Mouse (Mus musculus): ENCODE data around the gene Ryr2.

Gene Ryr2

DNA sequence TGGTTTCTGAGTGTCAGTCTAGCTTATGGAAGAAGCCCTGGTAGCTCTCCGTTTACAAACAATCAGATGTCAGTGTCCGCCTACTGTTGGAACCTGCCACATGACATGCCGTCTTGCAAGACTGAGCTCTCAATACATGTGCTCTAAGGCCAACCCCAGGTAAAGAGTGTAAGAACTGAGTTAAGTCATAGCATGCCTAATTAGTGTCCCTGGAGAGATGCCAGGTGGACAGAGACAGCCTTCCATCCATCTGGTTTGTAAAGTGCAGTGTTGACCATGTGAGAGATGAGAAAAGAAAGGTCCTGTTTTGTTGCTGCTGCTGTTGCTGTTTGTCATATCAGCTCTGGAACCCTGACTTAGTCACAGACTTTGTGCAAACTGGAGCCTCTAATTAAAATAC lies 178.0 kb downstream of the Ryr2 start:
- DNase-seq, result no peak

DNA sequence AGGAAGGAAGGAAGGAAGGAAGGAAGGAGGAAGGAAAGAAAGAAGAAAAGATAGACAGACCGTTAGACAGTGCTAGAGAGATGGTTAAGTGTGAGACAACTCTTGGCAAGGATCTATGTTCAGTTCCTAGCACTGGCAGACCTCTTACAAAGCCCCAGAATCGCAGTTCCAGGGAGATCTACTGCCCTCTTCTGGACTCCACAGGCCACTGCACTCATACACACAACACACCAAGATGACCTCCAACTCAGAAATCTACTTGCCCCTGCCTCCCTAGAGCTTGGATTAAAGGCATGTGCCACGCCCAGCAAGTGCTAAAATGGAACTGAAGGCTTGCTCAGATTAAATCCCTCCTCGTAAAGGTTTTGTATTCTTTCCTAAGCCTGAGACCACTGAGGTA lies 179.0 kb downstream of the Ryr2 start:
- no peak for DNase-seq

DNA sequence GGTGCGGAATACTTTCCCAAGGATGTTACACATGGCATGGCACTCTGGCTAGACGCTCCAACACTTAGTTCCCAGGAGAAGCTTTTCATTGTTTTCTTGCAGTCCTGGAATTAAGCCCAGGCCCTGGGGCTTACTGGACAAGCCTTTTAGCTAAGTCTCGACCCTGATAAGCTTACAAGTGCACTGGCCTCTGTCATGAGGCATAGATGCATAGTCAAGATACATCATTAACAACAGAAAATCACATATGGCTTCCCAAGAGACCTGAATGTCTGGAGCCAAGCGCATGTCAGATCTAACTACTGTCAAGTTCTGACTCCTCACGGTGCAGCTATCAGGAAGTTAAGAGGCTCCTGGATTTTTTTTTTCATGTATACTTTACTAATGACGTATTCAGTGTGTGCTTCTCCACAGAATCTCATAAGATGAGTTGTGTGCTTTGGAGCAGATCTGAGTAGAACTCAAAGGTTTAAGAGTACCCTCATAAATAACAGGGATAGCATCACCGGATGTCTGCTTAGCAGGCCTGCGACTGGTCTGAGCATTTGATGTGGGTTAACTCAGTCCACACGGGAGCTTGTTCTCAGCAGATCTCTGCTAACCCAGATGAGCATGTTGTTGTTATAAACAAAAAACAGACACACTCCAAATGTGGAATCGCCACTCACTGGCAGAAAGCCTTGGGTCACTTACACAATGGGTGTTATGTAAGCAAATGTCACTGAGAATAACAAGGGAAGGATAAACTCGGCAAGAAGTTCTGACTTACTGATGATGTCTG lies 179.8 kb downstream of the Ryr2 start:
- no peak for DNase-seq

DNA sequence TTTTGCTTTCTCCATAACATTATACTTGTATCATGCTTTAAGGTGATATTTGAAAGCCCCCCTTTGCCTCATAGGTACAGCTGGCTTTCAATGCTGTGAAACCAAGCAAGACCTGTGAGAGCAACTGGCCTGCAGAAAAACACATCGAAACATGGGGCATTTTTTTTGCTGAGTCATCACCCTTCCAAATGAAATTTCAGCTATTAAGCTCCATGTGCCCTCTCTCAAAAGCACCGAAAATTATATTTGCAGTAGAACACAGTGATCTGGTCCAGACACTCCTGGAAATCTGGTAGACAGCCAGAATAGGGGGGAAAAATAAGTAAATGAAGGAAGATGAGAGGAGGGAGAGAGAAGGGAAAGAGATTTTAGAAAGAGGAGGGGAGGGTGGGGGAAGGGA lies 180.5 kb downstream of the Ryr2 start:
- no peak for DNase-seq

DNA sequence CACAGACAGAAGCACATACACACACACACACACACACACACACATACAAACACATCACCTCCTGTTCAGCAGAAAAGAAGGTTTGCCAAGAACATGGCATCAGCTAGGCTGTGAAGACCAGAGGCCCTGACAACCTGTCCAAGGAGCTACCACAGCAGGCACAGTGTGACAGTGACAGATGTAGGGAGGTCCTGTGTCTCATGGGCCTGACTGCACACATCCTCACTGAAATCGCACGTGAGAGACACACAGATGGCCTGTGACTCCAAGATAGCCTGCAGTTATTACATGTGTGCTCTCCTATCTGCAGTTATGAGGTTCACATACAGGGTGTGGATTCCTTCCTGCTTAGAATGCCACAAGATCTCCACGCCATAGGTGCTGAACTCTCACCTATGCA lies 182.0 kb downstream of the Ryr2 start:
- no peak for DNase-seq

DNA sequence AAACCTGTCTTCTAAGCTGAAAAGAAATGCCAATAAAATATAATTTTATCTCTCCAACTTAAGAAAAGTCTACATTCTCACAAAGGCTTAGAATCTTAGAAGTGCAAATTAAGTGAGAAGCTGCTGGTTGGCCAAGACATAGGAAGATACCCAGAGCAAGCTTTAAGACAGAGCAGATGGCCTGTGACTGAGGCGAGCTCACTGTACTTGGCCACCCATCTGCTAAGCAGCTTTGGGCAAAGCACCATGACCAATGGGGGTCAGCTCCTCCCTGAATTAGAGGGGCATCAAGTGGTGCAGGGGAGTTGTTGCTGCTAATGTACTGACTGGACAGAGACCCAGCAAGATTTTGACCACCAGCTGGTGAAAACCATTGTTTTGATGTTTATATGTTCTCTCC lies 186.2 kb downstream of the Ryr2 start:
- DNase-seq, result no peak

DNA sequence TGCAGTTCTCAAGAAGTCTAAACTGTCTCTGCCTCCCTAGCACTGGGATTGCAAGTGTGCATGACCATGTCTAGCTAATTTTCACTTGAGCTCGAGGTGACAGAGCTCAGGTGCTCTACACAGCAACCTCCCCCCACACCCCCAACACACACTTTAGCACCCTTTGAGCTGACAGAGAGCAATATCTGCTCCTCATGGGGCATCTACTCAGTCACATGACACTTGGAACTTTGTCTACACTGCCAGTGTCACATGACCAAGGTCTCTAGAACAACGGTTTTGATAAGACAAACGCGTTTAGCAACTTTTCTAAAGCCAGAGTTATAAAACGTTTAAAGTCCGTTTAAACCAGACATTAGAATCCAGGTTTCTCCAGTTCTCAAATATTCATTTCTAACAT lies 187.3 kb downstream of the Ryr2 start:
- no peak for DNase-seq

- no peak for DNase-seq
These were observed 191.1 kb downstream of the Ryr2 start for GRCm38 (mm10) chr13:11915619-11916018.

- no peak for DNase-seq
These were observed 192.1 kb downstream of the Ryr2 start for GRCm38 (mm10) chr13:11914682-11915081.

- no peak for DNase-seq
These were observed 194.5 kb downstream of the Ryr2 start for GRCm38 (mm10) chr13:11912208-11912607.

- no peak for DNase-seq
These were observed 198.6 kb downstream of the Ryr2 start for GRCm38 (mm10) chr13:11908123-11908522.

DNA sequence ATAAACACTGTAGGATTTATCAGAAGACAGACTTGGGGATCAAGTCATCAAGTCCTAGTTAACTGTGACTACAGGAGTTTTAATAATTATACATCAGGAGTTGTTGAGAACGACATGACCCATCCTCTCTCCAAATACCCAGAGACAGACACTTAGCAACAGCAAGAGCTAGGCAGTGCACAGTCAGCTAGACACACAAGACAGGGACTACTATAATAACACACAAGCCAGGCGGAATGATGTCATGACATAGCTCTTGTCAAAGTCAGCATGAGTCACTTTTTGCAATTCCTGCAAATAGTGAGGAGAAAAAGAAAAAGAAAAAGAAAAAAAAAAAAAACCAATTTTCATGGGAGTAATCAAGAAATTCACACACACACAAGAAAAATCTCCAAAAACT lies 201.6 kb downstream of the Ryr2 start:
- DNase-seq, result no peak

DNA sequence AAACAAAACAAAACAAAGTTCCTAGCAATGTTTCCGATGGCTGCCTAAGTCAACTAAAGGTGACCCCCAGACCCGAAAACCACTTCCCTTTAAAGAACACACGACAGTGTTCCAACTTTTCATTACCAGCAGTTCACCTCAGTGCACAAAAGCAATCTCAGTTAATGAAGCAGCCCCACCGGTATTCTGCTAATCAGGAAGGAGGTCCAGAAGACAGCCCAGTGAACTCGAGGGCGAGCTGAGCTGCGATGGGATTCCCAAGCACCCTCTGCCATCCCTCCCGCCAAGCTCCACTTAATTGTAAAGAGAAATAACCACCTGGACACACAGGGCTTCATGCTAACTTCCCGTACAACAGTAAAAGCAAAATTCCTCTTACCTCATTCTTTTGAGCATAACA lies 203.5 kb downstream of the Ryr2 start:
- no peak for DNase-seq

GRCm38 (mm10) chr13:11902856-11903255 lies 203.9 kb downstream of the Ryr2 start:
- no peak for DNase-seq

DNA sequence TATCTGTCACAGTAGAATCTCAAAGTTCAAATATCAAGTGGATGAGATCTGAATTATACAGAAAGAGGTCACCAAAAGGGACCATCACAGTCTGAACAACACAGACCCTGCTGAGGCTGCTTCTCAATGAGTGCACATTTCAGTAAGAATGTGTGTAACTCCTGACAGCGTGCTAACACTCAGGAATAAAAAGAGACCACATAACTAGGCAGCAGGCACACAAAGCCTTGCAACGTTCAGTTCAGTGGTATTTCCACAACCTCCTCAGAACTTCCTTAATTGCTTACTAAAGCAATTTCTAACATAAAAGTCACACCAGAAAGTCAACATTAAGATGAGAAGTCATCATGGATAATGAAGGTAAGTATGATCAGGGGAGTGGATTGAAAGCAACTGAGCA lies 206.1 kb downstream of the Ryr2 start:
- no peak for DNase-seq

DNA sequence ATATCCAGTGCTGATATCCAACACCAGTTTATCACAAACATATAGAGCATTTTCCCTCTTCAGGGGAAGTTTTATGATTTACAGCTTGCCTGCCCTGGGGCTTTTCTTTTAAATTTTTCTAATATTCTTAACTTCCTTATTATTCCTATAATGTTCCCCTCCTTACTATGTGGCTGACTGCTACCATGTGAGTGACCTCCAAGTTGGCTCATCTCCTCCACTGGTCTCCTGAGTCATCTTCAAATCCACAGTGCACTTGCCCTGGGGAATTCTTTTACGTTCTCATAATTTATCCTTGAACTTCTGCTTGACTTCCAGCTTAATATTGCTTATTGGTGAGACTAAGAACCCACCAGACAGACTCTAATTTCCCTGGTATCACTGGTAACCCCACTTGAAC lies 211.1 kb downstream of the Ryr2 start:
- no peak for DNase-seq

DNA sequence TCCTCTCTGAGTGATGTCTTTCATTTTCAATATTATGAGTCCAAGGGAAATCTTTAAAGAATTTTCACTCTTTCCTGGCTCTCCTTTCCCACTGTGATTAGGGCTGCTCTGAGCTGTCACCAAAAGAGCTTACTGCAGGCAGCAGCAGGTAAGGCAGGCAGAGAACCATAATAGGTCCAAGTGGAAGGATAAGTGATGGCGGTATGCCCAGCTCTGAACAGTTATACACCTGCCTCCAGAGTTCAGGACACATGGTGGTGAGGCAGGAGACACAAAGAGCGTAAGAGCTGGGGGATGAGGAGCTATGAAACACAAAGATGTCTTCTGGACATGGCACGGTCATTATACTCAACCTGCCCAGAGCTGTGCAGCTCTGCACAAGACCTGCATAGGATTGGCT lies 215.0 kb downstream of the Ryr2 start:
- DNase-seq, result no peak

GRCm38 (mm10) chr13:11891115-11891514 lies 215.6 kb downstream of the Ryr2 start:
- DNase-seq, result no peak

- no peak for DNase-seq
These were observed 222.6 kb downstream of the Ryr2 start for GRCm38 (mm10) chr13:11884175-11884574.

- no peak for DNase-seq
These were observed 224.4 kb downstream of the Ryr2 start for GRCm38 (mm10) chr13:11882359-11882758.

DNA sequence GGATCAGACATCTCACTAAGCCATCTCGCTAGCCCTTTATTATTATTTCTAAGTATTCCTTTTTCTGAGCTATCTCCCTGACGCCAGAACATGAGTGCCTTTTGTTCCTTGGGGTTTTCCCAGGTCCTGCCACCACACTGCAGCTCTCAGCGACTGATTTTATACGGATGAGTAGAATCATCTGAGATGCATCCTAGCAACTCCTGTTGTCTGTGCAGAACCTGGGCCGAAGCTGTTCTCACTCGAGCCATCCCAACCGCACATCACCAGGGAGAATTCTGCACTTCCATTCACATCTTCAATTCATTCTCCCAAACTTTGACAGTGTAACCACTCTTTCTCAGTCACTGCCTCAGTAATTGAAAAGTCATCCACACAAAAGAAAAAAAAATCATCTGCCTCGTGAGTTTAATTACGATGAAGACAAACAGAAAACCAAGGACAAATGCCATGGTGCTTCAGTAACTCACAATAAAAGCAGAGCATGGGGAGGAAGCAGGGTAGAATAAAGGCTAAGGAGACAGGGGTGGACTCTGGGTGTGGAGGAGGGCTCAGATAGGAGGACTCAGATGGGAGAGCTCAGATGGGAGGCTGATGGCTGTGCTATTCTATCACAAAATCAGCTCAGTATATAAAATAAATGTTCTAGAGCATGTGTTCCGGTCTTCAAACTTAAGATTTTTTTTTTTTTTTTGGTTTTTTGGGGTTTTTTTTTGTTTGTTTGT lies 226.1 kb downstream of the Ryr2 start:
- no peak for DNase-seq

- no peak for DNase-seq
These were observed 227.7 kb downstream of the Ryr2 start for GRCm38 (mm10) chr13:11879037-11879436.

DNA sequence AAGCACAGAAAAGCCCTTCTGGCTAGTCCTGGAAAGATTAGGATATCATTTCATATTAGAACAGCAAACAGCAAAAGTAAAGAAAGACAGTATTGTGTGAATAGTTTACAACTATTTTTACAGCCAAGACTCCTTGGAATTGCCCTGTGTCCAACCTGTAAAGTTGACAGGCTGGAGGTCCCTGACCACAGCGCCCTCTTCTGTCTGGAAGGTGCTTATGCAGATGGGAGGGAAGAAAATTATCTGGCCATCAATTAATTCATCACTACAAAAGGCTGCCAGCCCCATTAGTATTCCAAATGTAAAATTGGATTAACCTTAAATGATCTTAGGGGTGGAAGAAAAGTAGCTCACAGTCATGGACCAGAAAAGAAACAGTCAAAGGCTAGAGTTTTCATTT lies 231.9 kb downstream of the Ryr2 start:
- DNase-seq, result peak; percentile 15

DNA sequence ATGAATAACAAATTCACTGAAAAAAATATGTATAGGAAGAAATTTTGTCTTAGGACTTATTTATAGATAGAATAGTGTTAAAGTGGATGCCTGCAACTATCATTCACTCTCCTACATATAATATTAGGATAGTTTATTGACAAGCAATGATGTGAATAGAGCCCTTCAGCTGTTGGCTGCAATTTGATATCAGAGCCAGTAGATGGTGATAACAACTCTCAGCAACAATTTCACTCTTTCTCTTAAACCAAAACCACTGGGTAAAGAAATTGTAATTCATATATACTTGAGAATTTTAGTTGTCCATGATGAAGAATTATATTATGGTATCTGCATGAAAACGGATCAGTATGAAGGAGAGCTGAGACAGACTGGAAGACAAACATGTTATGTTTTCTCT lies 236.8 kb downstream of the Ryr2 start:
- no peak for DNase-seq

GRCm38 (mm10) chr13:11869486-11869885 lies 237.3 kb downstream of the Ryr2 start:
- DNase-seq, result no peak

All from thymus, postnatal 4 days (tissue).